Mouse (Mus musculus): ENCODE measurements around the gene Srsf3.
A peak's percentile ranks its signal among the peaks of the same experiment; 100 is the strongest.
"Not testable (repeated sequence)": the region's sequence is repeated elsewhere in the genome, so short reads cannot be mapped to it uniquely, and the experiment has no call there.

Gene Srsf3

DNA sequence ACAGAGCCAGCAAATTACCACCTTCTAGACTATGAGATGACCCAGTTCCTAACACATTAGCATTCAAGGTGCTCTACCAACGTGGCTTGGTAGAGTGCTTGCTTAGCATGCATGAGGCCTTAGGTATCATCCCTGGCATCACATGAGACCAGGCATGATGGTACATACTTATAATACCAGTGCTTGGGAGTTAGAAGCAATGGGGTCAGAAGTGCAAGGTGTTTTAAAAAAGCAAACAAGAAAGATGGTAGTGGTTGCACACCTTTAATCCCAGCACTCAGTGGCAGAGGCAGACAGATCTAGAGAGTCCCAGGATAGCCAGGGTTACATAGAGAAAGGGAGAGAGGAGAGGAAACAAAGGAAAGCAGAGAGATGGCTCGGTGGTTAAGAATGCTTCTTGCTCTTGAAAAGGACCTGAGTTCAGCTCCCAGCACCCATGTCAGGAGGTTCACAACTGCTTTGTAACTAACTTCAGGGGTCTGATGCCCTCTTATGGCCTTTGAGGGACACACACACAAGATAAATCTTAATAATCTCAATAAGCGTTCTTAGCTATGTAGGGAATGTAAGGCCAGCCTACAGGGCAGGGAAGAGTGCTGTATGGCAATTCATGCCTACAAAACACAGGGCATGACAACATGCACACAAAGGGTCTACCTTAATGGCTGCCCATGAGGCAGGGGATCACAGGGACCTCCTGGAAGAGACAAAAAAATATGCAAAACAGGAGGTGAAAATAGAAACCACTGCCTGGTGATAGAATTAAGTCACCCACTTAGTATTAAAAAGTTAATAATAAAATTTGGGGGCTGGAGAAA is 15.5 kb downstream of the Srsf3 start:
- no peak for DNase-seq

DNA sequence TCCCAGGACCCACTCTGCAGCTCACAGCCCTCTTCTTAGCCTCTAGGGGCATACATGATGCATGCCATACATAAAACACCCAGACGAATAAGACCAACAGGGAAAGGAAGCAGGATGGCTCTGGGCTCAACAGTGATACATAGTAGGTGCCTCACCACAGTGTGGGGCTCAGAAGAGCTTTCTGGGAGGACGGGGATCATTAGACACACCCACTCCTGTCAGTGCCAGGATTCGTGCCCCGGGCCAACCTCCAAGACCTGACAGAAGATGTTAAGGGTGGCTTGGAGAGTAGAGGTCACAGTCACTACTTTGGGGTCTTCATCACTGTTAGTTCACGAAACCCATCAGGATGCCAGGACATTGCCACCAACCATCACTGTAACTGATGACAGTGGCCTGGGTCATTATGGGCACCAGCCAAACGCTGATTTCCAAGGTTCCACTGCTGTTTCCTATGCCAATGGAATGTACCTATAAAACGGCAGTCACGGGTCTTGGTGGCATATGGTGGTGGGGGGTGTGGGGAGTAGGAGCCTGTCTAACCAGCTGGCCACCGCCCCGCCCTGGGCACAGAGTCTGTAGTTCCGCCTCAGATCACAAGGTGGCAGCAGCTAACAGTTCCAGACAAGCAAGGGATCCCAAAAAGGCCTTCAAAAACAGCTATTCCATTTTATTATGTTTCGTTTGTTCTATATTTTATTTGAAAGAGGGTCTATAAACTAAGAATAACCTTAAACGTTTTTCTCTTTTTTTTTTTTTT is 16.5 kb downstream of the Srsf3 start:
- DNase-seq, result peak; percentile 89

DNA sequence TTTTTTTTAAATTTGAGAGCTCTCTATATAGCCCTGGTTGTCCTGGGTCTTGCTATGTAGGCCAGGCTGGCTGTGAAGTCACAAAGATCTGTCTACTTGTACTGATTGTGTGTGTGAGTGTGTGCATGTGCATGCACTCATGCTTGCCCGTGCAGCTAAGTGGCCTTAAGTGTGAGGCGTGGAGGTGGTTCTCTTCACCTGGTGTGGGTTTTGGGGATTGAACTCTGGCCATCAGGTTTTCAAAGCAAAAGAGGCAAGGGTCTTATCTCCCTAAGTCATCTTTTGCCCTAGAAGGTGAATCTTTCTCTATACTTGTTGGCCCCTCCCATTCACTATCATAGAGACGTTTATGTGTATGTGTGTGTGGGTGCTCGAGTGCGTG is 17.1 kb downstream of the Srsf3 start:
- DNase-seq, result no peak

DNA sequence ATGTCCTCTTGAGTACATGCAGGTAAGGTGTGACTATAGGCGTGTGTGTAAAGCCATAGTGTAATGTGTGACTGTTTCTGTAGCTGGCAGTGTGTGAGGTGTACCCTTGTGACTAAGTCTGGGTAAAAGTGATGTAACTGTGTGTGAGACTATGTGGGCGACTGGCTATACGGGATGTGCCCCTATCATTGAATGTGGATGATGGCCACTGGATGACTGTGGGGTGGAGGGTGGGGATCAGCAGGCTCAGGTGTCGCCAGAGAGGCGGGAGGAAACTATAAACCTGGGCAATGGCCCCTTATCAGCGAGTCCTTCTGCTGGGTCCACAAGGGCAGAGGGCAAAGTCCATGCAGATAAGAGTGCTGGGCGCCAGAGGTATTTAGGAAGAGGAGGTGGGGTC is 17.5 kb downstream of the Srsf3 start:
- no peak for DNase-seq

DNA sequence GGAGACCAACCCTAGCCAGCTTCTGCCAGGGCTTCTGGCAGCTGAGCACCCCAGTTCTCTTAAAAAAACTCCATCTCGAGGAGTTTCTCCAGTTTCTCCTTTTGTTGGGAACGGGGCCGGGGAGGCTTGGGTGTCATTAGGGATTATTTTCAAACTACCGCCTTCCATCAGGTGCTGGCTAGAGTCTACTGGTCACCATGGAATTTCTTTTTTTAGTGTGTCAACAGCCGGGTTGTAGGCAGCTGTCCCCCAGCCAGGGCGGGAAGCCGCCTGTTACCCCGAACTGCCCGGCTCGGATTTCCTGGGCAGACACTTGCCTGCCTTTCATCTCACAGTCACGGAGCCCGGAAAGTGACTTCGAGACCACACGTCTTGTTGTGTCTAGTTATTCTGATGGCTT is 18.4 kb downstream of the Srsf3 start:
- no peak for DNase-seq

DNA sequence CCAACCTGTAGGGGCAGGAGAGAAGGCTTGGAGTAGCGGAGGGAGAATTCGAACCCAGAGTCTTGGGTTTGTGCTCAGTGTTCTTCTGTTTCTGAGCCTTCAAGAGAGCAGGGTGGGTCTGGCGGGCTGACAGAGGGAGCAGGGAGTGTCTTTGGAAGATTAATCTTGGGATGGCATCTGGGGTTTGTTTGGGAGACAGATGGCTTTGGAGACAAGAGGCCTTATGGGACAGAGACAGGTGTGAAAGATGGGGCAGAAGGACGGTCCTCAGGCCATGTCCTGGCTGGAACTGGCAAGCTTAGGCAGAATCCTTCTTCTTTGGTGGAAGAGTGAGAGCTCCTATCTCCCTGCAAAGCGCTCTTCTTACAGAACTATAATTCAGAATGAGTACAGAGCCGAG is 20.6 kb downstream of the Srsf3 start:
- DNase-seq, result no peak

DNA sequence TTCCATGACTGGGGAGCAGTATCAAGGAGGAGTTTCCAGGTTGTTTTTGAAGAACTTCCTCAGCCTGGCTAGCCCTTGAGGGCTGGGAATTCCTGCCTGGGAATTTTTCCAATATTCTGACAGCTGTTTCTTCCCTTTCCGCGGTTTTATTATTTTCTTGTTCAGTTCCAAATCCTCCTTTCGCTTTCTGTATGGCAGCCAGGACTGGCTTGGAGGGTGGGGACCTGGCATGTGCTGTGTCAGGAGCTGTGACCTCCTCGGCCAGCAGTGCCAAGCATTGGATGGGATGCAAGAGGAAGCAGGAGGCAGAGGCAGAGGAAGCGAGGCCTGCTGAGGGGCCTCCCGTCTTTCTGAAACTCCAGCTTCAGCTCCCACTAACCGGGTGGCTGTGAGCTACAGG is 21.4 kb downstream of the Srsf3 start:
- DNase-seq, result peak; percentile 75

DNA sequence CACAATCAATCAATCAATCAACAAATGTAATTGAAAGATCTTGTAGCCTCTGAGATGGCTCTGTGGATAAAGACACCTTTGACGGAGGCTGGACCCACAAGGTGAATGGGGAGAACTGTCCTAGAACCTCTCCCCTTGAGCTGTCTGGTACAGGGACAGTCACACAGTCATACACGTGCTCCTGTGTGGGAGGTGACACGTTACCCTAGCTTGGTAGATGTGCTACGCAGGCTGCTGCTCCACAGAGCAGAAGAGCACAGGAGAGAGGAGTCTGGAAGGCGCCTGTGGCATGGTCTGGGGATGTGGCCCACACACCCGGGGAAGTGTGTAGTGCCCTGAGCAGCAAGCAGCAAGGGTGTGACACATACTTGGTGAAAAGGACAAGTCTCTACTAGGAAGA is 22.0 kb downstream of the Srsf3 start:
- no peak for DNase-seq

DNA sequence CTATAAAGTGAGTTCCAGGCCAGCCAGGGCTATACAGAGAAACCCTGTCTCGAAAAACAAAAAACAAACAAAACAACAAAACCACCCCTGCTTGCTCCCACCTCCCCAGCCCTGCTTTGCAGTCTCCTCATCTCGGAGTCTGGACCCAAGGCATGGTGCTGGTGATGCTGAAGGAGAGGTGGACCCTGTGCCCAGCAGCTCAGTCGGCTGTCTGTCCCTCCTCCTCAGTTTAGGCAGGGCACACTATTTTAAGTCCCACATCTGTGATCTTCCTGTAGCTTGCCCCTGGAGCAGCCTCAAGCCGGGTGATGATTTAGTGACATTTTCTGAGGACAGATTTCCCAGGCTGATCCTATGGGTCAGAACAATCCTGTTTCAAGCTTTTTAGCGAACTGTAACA is 23.2 kb downstream of the Srsf3 start:
- no peak for DNase-seq

DNA sequence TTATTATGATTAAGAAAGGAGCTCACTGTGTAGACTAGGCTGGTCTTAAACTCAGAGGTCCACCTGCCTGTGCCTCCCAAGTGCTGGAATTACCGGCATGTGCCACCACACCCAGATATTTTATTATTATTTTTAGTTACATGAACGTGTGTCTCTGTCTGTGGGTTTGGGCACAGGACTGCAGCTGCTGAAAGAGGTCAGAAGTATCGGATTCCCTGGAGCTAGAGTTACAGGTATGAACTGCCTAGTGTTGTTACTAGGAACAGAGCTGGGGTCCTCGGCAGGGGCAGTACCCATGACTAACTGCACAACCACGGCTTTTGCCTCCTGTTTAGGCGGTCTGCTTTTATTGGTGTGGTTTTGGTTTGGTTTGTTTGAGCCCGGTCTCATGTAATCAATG is 23.8 kb downstream of the Srsf3 start:
- DNase-seq, result no peak

DNA sequence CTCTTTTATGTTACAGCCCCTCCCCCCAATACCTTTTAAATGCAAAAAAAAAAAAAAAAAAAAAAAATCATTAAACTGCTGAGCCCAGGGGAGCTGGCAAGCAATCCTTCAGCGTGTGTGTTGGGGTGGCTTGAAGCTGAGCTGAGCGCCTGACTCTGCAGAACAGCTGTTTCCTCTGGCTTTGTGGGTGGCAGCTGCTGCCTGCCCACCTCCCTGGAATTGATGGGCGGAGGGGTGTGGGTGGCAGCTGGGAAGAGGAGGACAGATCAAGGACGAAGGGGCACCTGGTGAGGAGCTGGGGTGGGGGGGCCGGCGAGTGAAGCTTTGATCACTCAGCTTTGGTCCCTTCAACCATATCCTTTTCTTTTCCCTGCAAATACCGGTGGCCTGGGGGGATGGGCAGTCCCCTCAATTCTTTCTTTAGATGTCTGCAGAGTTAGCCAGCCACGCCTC is 24.3 kb downstream of the Srsf3 start:
- no peak for DNase-seq

DNA sequence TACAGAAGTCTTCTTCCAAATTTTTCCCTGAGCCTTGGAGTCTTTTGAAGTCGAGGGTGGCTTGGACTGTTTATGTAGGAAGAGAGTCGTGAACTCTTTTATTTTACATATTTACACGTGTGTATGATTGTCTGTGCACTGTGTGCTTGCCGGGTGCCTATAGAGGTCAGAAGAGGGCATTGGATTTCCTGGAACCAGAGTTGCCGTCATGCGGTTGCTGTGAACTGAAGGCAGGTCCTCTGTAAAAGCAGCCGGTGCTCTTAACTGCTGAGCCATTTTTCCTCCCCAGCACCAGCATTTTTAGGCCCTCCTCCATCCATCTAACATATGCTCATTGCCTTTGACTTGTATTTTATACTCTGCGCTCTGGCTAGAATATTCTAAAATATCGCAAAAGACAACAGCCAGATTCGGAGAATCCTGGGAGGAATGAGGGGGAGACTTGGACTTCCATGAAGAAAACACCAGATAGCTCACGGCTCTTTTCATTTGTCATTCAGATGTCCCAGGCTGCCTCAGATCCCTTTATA is 25.0 kb downstream of the Srsf3 start:
- no peak for DNase-seq

DNA sequence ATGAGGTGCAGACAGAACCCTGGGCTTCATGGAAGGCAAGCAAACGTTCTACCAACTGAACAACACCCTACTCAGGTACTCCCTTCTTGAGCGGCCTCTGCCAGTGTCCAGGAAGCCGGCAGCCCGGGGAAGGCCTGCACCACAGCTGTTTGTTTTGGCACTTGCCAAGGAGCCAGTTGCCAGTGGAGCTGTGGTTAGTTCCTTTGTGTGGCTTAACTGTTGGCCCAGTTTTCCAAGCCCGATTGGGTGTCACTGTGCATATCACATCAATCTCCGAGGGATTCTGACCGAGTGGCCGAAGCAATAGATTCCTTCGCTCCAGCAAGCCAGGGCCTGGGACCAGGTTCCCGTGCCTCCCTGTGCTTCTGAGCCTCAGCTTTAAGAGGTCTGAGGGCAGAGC is 25.5 kb downstream of the Srsf3 start:
- DNase-seq, result no peak

DNA sequence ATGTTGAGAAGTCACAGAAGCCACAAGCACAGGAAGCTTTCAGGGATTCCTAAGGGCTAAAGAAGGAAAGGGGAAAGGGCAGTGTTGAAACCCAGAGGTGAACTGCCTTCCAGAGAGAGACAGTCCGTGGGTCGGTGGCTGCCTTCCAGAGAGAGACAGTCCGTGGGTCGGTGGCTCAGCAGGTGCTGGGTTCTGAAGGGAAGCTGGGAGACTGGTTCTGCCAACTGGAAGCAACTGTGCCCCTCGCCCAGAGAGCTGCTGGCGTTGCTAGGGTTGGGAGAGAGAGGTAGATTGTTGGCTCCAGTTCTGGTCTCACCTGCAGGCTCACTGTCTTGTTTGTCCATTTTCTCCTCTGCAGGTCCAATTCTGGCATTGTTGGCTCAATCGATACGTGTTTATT is 26.1 kb downstream of the Srsf3 start:
- no peak for DNase-seq

DNA sequence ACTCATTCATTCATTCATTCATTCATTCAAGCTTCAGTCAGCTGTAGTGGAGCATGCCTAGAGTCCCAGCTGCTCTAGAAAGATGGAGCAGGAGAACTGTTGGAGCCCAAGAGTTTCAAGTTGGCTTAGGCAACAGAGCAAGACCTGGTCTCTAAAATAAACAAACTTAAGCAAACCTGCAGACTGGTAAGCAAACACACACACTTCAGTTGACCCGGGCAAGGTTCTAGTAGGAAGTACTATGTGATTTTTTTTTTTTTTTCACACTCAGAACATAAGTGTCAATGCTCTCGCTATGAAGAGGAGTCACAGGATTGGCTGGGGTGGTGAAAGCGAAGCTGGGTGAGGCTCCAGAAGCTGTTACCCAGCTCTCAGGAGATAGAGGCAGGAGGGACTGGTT is 27.2 kb downstream of the Srsf3 start:
- DNase-seq, result no peak

DNA sequence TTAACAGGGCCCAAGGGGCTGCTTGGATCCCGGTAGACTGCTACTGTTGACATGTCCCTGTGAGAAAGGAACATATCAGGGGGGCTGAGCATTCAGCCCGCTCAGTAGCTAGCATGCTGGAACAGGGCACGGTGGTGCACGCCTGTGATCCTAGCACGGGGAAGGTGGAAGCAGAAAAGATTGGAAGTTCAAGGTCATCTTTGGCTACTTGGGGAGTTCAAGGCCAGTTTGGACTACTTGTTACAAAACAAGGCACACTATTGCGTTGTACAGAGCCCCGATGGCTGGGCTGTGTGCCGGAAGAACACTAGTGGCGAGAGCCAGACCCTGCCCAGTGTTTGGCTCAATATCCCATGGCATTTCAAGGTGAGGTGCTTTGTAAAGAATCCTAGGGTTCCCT is 28.5 kb downstream of the Srsf3 start:
- no peak for DNase-seq

DNA sequence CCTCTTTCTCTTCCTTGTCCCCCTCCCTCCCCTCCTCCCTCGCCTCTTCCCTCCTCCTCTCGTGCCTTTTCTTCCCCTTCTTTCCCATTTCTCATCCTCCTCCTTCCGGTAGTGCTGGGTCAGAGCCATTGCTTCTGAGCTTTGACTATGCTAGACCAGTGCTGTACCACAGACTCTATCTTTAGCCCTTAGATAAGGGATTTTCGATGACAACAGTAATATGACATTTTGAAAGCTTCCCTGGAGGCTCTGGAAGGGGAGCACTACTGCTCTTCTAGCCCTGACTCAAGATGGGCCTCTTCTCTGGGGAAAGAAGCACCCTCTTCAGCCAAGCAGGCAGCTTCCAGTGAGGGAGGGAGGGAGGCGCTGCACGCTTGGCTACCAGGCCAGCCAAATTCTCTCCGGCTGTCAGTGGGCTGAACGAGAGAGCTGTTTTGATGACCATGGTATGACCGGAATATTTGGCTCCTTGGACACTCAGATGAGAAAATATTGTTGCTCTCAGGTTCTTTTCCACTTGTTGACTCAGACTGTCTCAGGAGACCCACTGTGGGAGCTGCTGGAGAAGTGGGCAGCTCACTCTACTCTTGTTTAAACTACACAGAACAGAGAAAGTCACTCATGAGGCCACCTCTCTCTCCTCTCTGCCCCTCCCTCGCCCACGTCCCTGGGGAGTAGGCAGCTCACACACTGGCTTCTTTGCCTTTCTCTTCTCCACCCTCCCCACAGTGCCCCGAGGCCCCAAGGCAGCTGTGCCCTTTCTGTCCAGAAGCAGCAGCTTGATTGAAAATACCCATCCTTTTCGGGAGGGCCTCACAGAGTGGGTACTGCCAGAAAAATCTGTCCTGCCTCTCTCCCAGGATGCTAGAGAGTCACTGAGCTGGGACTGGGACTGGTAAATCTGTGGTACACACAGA is 29.9 kb downstream of the Srsf3 start:
- DNase-seq, result no peak

DNA sequence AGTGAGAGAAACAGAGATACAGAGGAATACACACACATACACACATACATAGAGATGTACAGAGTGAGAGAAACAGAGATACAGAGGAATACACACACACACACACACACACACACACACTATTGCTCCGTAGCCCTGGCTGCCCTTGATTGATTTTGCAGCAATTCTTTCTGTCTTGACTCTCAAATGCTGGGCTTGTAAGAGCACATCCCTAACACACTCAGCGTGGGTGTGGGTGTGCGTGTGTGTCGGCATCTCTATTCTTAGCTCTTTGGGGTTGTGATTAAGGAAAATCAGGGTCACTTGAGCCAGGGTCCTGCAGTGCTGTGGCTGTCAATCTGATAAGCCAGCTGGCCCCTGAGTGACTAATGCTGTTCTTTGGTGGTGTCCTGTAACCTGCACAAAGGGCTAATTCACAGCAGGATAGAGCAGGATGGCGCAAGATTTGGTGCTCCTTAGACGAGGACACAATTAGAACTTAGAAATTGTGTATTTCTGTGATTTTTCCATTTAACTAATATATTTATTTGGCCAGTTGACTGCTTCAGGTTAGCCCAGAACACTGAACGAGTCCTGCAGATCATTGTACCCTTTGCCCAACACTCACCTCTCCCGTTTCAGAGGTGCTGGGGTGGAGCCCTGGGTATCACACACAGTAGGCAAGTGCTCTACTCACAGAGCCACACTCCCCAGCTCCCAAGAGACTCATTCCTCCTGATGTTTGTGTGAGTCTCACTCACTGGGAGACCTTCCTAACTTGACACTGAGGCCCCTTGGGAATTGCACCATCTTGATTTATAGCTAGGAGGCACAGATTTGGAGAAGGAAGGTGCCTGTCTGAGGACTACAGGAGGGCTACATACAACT is 30.9 kb downstream of the Srsf3 start:
- DNase-seq, result no peak

DNA sequence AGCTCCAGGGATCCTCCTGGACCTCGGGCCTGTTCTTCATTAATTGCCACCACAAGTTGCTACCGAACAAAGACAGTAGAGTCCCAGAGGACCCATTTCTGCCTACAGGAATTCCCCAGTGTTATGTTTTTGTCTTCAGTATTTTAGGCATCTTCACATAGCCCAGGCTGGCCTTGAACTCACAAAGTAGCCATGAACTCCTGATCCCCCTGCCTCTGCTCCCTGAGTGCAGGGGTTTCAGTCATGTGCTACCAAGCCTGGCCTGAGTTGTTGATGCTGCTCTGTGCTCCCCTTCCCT is 31.5 kb downstream of the Srsf3 start:
- DNase-seq, result no peak

DNA sequence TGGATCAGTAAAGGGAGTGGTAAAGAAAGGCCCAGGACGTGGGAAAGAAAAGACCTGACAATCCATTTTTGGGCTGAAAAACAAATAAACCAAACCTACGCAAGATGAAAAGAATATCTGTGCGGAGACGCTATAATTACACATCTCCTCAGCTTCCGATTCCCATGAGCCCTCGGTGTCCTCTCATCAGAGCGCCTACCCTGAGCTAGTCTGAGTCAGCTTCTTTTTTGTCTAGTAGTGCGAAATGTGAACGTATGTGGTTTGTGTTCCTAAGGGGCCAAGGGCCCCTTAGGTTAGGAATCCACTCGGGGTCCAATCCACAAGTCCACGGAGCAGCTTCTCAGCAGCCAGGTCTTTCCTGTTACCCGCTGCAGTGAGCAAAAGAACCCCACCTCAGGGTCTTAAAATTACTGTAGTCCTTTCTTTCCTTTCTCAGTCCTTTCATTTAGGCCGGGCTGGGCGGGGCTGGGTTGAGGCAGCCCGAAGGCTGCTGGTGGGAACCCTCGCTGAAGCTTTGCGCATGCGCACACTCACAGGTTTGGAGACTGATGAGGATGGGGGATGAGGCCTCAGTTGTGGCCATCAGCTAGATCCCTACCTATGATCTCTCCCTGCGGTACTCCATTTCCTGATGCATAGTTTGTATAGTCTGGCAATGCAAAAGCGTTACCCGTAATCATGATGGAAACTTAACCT is 33.0 kb downstream of the Srsf3 start:
- DNase-seq, result no peak

DNA sequence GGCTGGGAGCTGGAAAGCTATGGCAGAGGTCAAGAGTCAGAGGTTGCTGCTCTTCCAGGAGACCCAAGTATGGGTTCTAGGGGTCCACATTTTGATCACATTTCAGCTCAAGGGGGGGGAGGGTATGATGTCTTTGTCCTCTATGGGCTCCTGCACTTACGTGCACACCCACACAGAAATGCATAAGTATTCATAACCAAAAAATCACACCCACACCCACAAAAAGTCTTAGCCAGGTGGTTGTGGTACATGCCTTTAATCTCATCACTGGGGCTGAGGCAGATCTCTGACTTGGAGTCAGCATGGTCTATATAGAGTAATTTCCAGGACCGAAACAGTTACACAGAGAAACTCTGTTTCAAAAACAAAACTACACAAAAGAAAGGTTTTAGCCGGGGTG is 33.5 kb downstream of the Srsf3 start:
- no peak for DNase-seq

DNA sequence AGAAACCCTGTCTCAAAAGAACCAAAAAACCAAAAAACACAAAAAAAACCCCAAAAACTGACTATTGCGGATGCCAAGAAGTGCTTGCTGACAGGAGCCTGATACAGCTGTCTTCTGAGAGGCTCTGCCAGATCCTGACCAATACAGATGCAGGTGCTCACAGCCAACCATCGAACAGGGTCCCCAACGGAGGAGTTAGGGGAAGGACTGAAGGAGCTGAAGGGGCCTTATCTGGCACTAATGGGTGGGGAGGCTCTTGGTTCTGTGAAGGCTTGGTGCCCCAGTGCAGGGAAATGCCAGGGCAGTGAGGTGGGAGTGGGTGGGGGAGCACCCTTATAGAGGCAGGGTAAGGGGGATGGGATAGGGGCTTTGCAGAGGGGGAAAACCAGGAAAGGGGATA is 35.0 kb downstream of the Srsf3 start:
- DNase-seq, result not testable (repeated sequence)
